Mouse (Mus musculus): Measurements from ENCODE around the gene Cux1. TPM values are rescaled to one million over a fixed set of nuclear protein-coding genes. Genes with fewer than 3 reads are reported as not detected.

The Cux1 gene
- polyA plus RNA-seq, 1 experiment from 2014 or later, result 17.1 TPM

- Histone ChIP-seq H3K4me1 (replicated peaks) (peaks cover 29% of the 10 kb centered on the region; the same call in 1 of the 2 replicates), H3K36me3 (replicated peaks) (no peaks in the 10 kb centered on the region), H3K4me3 (replicated peaks) (no peak overlapping the region), H3K9ac (no peak overlapping the region), H3K9me3 (replicated peaks) (no peaks in the 10 kb centered on the region), H3K4me2 (no peak overlapping the region), H3K27me3 (no peaks in the 10 kb centered on the region), H3K27ac (replicated peaks) (no peak overlapping the region)
- WGBS (ENCODE audit: insufficient replicate concordance), result 69% methylated on average over 3 of the region's 3 CpGs
- ATAC-seq (ENCODE audit: insufficient read depth), result no peak
These were observed 45.6 kb downstream of the Cux1 start for GRCm38 (mm10) chr5:136521656-136522055.

DNA sequence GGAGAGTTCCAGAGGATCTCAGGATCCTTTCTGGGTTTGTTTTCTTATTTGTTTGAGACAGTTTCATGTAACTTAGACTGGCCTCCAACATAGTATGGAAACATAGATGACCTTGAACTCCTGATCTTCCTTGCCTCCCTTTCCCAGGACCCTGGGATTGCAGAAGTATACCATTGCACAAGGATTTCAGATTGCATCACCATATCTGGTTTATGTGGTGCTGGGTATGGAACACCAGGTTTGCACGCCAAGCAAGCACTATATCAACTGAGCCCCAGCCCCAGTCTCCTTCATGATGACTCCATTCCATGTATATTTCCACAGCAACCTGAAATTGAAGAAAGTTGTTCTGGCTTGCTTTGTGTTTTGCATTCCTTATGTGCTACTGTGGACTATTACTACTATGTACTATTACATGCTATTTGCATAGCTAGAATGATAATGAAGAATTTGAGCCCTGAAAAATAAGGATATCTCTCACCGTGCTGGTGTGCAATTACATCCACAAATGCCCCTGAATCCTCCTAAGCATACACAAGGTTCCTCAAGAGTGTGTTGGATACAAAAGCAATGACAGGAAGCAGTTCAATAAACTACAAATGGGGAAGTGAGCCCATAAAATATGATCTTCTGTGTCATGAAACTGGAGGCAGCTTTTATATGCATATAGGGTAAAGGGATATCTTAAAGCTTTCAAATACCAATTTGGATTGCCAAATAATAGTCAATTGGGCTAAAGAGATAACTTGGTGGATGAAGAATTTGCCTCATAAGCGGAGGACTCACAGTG lies 48.4 kb downstream of the Cux1 start:
- Histone ChIP-seq H3K27ac (replicated peaks) (no peak overlapping the region), H3K9ac (no peak overlapping the region), H3K4me1 (replicated peaks) (peaks cover 33% of the 10 kb centered on the region), H3K9me3 (replicated peaks) (no peaks in the 10 kb centered on the region), H3K4me2 (no peak overlapping the region), H3K36me3 (replicated peaks) (no peaks in the 10 kb centered on the region), H3K4me3 (replicated peaks) (no peak overlapping the region), H3K27me3 (no peaks in the 10 kb centered on the region)
- 49% methylated on average over 3 of the region's 3 CpGs for WGBS (ENCODE audit: insufficient replicate concordance)
- ATAC-seq (ENCODE audit: insufficient read depth), result no peak

DNA sequence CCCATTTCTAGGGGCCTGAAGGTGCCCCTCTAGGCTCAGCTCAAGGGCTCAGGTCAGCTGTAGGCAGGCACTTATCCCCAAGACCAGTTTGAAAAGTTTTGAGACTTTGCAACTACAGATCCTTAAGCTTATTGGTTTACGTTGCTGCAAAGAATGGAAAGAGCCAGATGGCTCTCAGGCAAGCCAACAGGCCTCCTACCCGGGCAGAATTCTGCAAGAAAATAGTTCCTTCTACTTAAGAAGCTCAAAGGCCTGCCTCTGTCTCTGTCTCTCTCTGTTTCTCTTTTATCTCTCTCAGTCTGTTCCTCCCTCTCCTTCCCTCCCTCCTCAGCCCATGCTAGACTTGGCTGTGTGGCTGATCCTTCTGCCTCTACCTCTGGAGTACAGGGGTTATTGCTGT lies 49.8 kb downstream of the Cux1 start:
- H3K27ac ChIP-seq (replicated peaks), result no peak overlapping the region
- ATAC-seq (ENCODE audit: insufficient read depth), result no peak
- WGBS (ENCODE audit: insufficient replicate concordance), result 62% methylated on average over 2 of the region's 2 CpGs

GRCm38 (mm10) chr5:136516593-136516992 lies 50.7 kb downstream of the Cux1 start:
- peaks cover 32% of the 10 kb centered on the region for H3K4me1 ChIP-seq (replicated peaks)
- 75% methylated on average over 3 of the region's 3 CpGs for WGBS (ENCODE audit: insufficient replicate concordance)
- no peak overlapping the region for H3K4me3 ChIP-seq (replicated peaks)
- no peak overlapping the region for H3K9ac ChIP-seq
- no peak for ATAC-seq (ENCODE audit: insufficient read depth)
- no peaks in the 10 kb centered on the region for H3K36me3 ChIP-seq (replicated peaks)
- no peaks in the 10 kb centered on the region for H3K9me3 ChIP-seq (replicated peaks)
- no peak overlapping the region for H3K27ac ChIP-seq (replicated peaks)
- H3K4me2 ChIP-seq, result no peak overlapping the region
- no peaks in the 10 kb centered on the region for H3K27me3 ChIP-seq

More for the DNA sequence above, 49.8 kb downstream of the Cux1 start:
- H3K27me3 ChIP-seq, result no peaks in the 10 kb centered on the region
- no peak overlapping the region for H3K4me3 ChIP-seq (replicated peaks)
- H3K36me3 ChIP-seq (replicated peaks), result no peaks in the 10 kb centered on the region
- H3K9me3 ChIP-seq (replicated peaks), result no peaks in the 10 kb centered on the region
- peaks cover 28% of the 10 kb centered on the region for H3K4me1 ChIP-seq (replicated peaks)
- H3K4me2 ChIP-seq, result no peak overlapping the region
- no peak overlapping the region for H3K9ac ChIP-seq

- peaks cover 36% of the 10 kb centered on the region for H3K4me1 ChIP-seq (replicated peaks)
- H3K36me3 ChIP-seq (replicated peaks), result no peaks in the 10 kb centered on the region
- 38% methylated on average over 6 of the region's 6 CpGs for WGBS (ENCODE audit: insufficient replicate concordance)
These were observed 53.1 kb downstream of the Cux1 start for GRCm38 (mm10) chr5:136514049-136514677.

DNA sequence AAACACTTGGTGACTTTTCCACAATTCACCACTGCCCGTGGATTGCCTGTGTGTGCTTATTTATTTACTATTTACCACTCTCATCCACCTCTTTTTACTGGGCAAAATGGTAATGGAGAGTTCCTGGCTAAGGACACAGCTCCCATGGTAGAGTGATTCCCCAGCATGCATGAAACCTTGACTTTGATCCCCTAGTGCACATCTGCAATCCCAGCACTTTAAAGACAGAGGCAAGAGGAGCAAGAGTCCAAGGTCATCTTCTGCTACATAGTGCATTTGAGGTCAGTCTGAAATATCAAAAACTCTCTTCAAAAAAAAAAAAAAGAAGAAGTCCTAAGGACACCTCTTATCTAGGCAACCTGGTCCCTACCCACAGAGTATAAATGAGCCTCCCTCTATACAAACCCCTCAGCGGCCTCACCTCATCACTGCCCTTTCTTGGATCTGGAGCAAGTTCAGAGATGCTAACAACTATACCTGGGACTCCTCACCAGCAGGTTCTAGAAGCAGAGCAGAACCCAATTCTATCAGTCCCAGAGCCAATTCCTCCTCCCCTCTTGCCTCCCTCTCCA lies 55.1 kb downstream of the Cux1 start:
- no peak overlapping the region for H3K9ac ChIP-seq
- no peak overlapping the region for H3K27ac ChIP-seq (replicated peaks)
- no peaks in the 10 kb centered on the region for H3K27me3 ChIP-seq
- 52% methylated on average over 2 of the region's 2 CpGs for WGBS (ENCODE audit: insufficient replicate concordance)
- no peak for ATAC-seq (ENCODE audit: insufficient read depth)
- no peak overlapping the region for H3K4me3 ChIP-seq (replicated peaks)
- H3K36me3 ChIP-seq (replicated peaks), result no peaks in the 10 kb centered on the region
- H3K4me1 ChIP-seq (replicated peaks), result peaks cover 26% of the 10 kb centered on the region
- no peak overlapping the region for H3K4me2 ChIP-seq
- no peaks in the 10 kb centered on the region for H3K9me3 ChIP-seq (replicated peaks)

More at GRCm38 (mm10) chr5:136514049-136514677, 53.1 kb downstream of the Cux1 start:
- no peaks in the 10 kb centered on the region for H3K27me3 ChIP-seq
- H3K4me2 ChIP-seq, result no peak overlapping the region
- no peak overlapping the region for H3K27ac ChIP-seq (replicated peaks)
- no peak overlapping the region for H3K4me3 ChIP-seq (replicated peaks)
- no peak for ATAC-seq (ENCODE audit: insufficient read depth)
- H3K9me3 ChIP-seq (replicated peaks), result no peaks in the 10 kb centered on the region
- H3K9ac ChIP-seq, result no peak overlapping the region

DNA sequence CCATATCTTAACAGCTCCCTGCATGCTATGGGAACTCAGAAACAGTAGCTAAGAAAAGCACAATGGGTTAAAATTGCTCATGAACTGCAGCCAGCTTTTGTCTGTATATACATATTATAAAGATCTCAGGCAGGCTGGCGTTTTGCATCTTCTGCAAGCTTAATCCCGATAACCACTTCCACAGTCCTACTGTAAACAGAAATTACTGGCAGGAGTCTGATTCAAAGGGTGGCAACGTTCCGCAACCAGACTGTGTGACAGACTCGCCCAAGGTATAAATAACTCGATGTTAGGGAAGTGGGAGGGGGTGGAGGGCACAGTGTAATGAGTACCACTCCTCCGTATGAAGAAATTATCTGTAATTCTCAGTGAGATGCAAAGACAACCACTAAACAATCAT lies 55.9 kb downstream of the Cux1 start:
- Histone ChIP-seq H3K27me3 (no peaks in the 10 kb centered on the region), H3K9me3 (replicated peaks) (no peaks in the 10 kb centered on the region), H3K9ac (no peak overlapping the region), H3K4me2 (no peak overlapping the region), H3K4me1 (replicated peaks) (peaks cover 30% of the 10 kb centered on the region), H3K36me3 (replicated peaks) (no peaks in the 10 kb centered on the region), H3K4me3 (replicated peaks) (no peak overlapping the region), H3K27ac (replicated peaks) (no peak overlapping the region)
- 38% methylated on average over 7 of the region's 7 CpGs for WGBS (ENCODE audit: insufficient replicate concordance)
- no peak for ATAC-seq (ENCODE audit: insufficient read depth)

DNA sequence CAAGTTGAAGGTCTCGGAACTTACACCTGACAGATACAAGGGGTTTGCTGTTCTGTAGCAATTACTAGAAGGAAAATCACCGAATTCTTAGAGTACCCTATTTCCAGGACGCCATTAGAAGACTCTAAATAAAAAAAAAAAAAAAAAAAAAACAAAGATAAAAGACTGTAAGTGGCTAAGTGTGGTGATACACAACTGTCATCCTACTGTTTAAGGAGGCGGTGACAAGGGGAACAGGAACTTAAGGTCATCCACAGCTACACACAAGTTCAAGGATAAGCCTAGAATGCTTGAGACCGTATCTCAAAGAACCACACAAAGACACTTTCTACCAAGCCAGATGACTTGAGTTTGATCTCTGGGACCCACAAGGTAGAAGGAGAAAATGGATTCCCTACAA lies 56.7 kb downstream of the Cux1 start:
- Histone ChIP-seq H3K4me2 (no peak overlapping the region), H3K9me3 (replicated peaks) (no peaks in the 10 kb centered on the region), H3K4me3 (replicated peaks) (no peak overlapping the region), H3K27ac (replicated peaks) (no peak overlapping the region), H3K27me3 (no peaks in the 10 kb centered on the region), H3K4me1 (replicated peaks) (peaks cover 27% of the 10 kb centered on the region), H3K9ac (no peak overlapping the region), H3K36me3 (replicated peaks) (no peaks in the 10 kb centered on the region)
- 59% methylated on average over 5 of the region's 5 CpGs for WGBS (ENCODE audit: insufficient replicate concordance)
- ATAC-seq (ENCODE audit: insufficient read depth), result no peak

GRCm38 (mm10) chr5:136507629-136508028 lies 59.7 kb downstream of the Cux1 start:
- no peaks in the 10 kb centered on the region for H3K27me3 ChIP-seq
- no peak overlapping the region for H3K27ac ChIP-seq (replicated peaks)
- ATAC-seq (ENCODE audit: insufficient read depth), result no peak
- H3K4me2 ChIP-seq, result no peak overlapping the region
- H3K4me1 ChIP-seq (replicated peaks), result peaks cover 42% of the 10 kb centered on the region
- no peaks in the 10 kb centered on the region for H3K36me3 ChIP-seq (replicated peaks)
- no peak overlapping the region for H3K4me3 ChIP-seq (replicated peaks)
- H3K9me3 ChIP-seq (replicated peaks), result no peaks in the 10 kb centered on the region
- WGBS (ENCODE audit: insufficient replicate concordance), result 82% methylated on average over 4 of the region's 4 CpGs
- H3K9ac ChIP-seq, result no peak overlapping the region

DNA sequence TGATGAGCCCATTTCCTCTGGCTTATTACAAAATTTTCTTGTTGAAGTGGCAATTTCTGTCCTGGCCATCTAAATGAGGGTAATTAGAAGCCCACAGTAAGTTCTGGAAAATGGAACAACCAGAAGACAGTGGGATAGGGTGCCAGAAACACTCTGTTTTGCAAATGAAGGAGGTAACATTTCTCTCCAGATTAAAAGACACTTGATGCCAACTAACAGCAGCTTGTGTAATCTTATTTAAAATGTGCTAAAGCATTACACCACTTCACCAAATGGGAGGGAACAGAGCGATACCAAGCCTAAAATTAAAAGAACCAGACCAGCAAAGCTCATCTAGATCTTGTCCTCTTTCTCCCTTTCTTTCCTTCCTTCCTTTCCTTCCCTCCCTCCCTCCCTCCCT lies 61.0 kb downstream of the Cux1 start:
- H3K4me1 ChIP-seq (replicated peaks), result peaks cover 35% of the 10 kb centered on the region
- H3K4me2 ChIP-seq, result no peak overlapping the region
- no peaks in the 10 kb centered on the region for H3K27me3 ChIP-seq
- H3K9ac ChIP-seq, result no peak overlapping the region
- no peak for ATAC-seq (ENCODE audit: insufficient read depth)
- H3K9me3 ChIP-seq (replicated peaks), result no peaks in the 10 kb centered on the region
- H3K36me3 ChIP-seq (replicated peaks), result no peaks in the 10 kb centered on the region
- H3K4me3 ChIP-seq (replicated peaks), result no peak overlapping the region
- WGBS (ENCODE audit: insufficient replicate concordance), result 68% methylated on average over 1 of the region's 1 CpGs
- H3K27ac ChIP-seq (replicated peaks), result no peak overlapping the region

GRCm38 (mm10) chr5:136502491-136503086 lies 64.7 kb downstream of the Cux1 start:
- Histone ChIP-seq H3K9me3 (replicated peaks) (no peaks in the 10 kb centered on the region), H3K4me3 (replicated peaks) (no peak overlapping the region), H3K9ac (no peak overlapping the region), H3K27me3 (no peaks in the 10 kb centered on the region), H3K27ac (replicated peaks) (no peak overlapping the region), H3K4me2 (no peak overlapping the region), H3K4me1 (replicated peaks) (peaks cover 36% of the 10 kb centered on the region), H3K36me3 (replicated peaks) (no peaks in the 10 kb centered on the region)
- no peak for ATAC-seq (ENCODE audit: insufficient read depth)
- 42% methylated on average over 5 of the region's 5 CpGs for WGBS (ENCODE audit: insufficient replicate concordance)

Data from liver, embryonic 15.5 days (tissue).